Mouse (Mus musculus): Measurements from ENCODE around the gene Gm7029. TPM values are rescaled to one million over a fixed set of nuclear protein-coding genes. Genes with fewer than 3 reads are reported as not detected.

Gm7029 gene
- polyA plus RNA-seq, 1 experiment from 2014 or later, result not detected

Small RNA genes within 50 kb of the gene (microRNA-seq; reads per million reads assigned to microRNA genes)
- not detected for gene Gm27740

Other genes starting within 250 kb of the Gm7029 start
- gene Zfp414, start 244.7 kb upstream of the Gm7029 start, polyA plus RNA-seq (2015; fragmentation: Nextera tagmentation; extraction: Ambion mirVana), result 29.8 and 32.1 TPM in 2 replicates
- gene Pram1, start 235.8 kb upstream of the Gm7029 start, polyA plus RNA-seq (2015; fragmentation: Nextera tagmentation; extraction: Ambion mirVana), result 0.24 and 0.70 TPM in 2 replicates
- 180 and 183 TPM in 2 replicates for gene Hnrnpm, start 187.0 kb upstream of the Gm7029 start, polyA plus RNA-seq (2015; fragmentation: Nextera tagmentation; extraction: Ambion mirVana)
- gene March2, start 155.2 kb upstream of the Gm7029 start, polyA plus RNA-seq (2015; fragmentation: Nextera tagmentation; extraction: Ambion mirVana), result 98.6 and 118 TPM in 2 replicates
- 274 and 318 TPM in 2 replicates for gene Rab11b, start 113.3 kb upstream of the Gm7029 start, polyA plus RNA-seq (2015; fragmentation: Nextera tagmentation; extraction: Ambion mirVana)
- gene Angptl4, start 92.0 kb upstream of the Gm7029 start, polyA plus RNA-seq (2015; fragmentation: Nextera tagmentation; extraction: Ambion mirVana), result 15.4 and 20.0 TPM in 2 replicates
- gene Kank3, start 63.3 kb upstream of the Gm7029 start, polyA plus RNA-seq (2015; fragmentation: Nextera tagmentation; extraction: Ambion mirVana), result 44.1 and 52.6 TPM in 2 replicates
- gene Rps28, start 49.3 kb upstream of the Gm7029 start, polyA plus RNA-seq (2015; fragmentation: Nextera tagmentation; extraction: Ambion mirVana), result 456 and 543 TPM in 2 replicates
- gene Ndufa7, start 49.3 kb upstream of the Gm7029 start, polyA plus RNA-seq (2015; fragmentation: Nextera tagmentation; extraction: Ambion mirVana), result 487 and 517 TPM in 2 replicates
- gene Cd320, start 30.7 kb upstream of the Gm7029 start, polyA plus RNA-seq (2015; fragmentation: Nextera tagmentation; extraction: Ambion mirVana), result 31.4 and 39.9 TPM in 2 replicates
- 5.3 and 7.3 TPM in 2 replicates for gene Kifc1, start 16.8 kb downstream of the Gm7029 start, polyA plus RNA-seq (2015; fragmentation: Nextera tagmentation; extraction: Ambion mirVana)
- 0.18 TPM in 1 of 2 replicates, not detected in the other for gene Platr17, start 31.3 kb downstream of the Gm7029 start, polyA plus RNA-seq (2015; fragmentation: Nextera tagmentation; extraction: Ambion mirVana)
- 27.1 and 36.7 TPM in 2 replicates for gene Daxx, start 35.6 kb downstream of the Gm7029 start, polyA plus RNA-seq (2015; fragmentation: Nextera tagmentation; extraction: Ambion mirVana)
- 44.3 and 61.3 TPM in 2 replicates for gene Tapbp, start 42.1 kb downstream of the Gm7029 start, polyA plus RNA-seq (2015; fragmentation: Nextera tagmentation; extraction: Ambion mirVana)
- 11.3 and 15.3 TPM in 2 replicates for gene Zbtb22, start 42.1 kb downstream of the Gm7029 start, polyA plus RNA-seq (2015; fragmentation: Nextera tagmentation; extraction: Ambion mirVana)
- gene Rgl2, start 55.7 kb downstream of the Gm7029 start, polyA plus RNA-seq (2015; fragmentation: Nextera tagmentation; extraction: Ambion mirVana), result 34.7 and 44.8 TPM in 2 replicates
- gene Pfdn6, start 66.5 kb downstream of the Gm7029 start, polyA plus RNA-seq (2015; fragmentation: Nextera tagmentation; extraction: Ambion mirVana), result 112 and 115 TPM in 2 replicates
- gene Wdr46, start 66.8 kb downstream of the Gm7029 start, polyA plus RNA-seq (2015; fragmentation: Nextera tagmentation; extraction: Ambion mirVana), result 16.3 and 24.1 TPM in 2 replicates
- 5.1 and 6.5 TPM in 2 replicates for gene B3galt4, start 77.7 kb downstream of the Gm7029 start, polyA plus RNA-seq (2015; fragmentation: Nextera tagmentation; extraction: Ambion mirVana)
- 35.5 and 44.7 TPM in 2 replicates for gene Vps52, start 82.0 kb downstream of the Gm7029 start, polyA plus RNA-seq (2015; fragmentation: Nextera tagmentation; extraction: Ambion mirVana)
- gene Rps18, start 82.2 kb downstream of the Gm7029 start, polyA plus RNA-seq (2015; fragmentation: Nextera tagmentation; extraction: Ambion mirVana), result 847 and 935 TPM in 2 replicates
- 37.4 and 80.9 TPM in 2 replicates for gene H2-K1, start 126.5 kb downstream of the Gm7029 start, polyA plus RNA-seq (2015; fragmentation: Nextera tagmentation; extraction: Ambion mirVana)
- 15.8 and 20.8 TPM in 2 replicates for gene Ring1, start 150.8 kb downstream of the Gm7029 start, polyA plus RNA-seq (2015; fragmentation: Nextera tagmentation; extraction: Ambion mirVana)
- 47.4 and 56.2 TPM in 2 replicates for gene H2-Ke6, start 154.2 kb downstream of the Gm7029 start, polyA plus RNA-seq (2015; fragmentation: Nextera tagmentation; extraction: Ambion mirVana)
- gene Slc39a7, start 157.8 kb downstream of the Gm7029 start, polyA plus RNA-seq (2015; fragmentation: Nextera tagmentation; extraction: Ambion mirVana), result 97.8 and 133 TPM in 2 replicates
- gene Rxrb, start 158.0 kb downstream of the Gm7029 start, polyA plus RNA-seq (2015; fragmentation: Nextera tagmentation; extraction: Ambion mirVana), result 26.8 and 38.5 TPM in 2 replicates
- gene Col11a2, start 165.6 kb downstream of the Gm7029 start, polyA plus RNA-seq (2015; fragmentation: Nextera tagmentation; extraction: Ambion mirVana), result 1.3 and 4.6 TPM in 2 replicates
- gene H2-Oa, start 218.5 kb downstream of the Gm7029 start, polyA plus RNA-seq (2015; fragmentation: Nextera tagmentation; extraction: Ambion mirVana), result 0.29 and 0.94 TPM in 2 replicates
- gene H2-DMa, start 245.7 kb downstream of the Gm7029 start, polyA plus RNA-seq (2015; fragmentation: Nextera tagmentation; extraction: Ambion mirVana), result 6.0 and 13.6 TPM in 2 replicates
- 59.0 and 77.7 TPM in 2 replicates for gene Brd2, start 248.8 kb downstream of the Gm7029 start, polyA plus RNA-seq (2015; fragmentation: Nextera tagmentation; extraction: Ambion mirVana)